ENCODE assay signal across 27 mouse cellular contexts in the genomic region with DNA sequence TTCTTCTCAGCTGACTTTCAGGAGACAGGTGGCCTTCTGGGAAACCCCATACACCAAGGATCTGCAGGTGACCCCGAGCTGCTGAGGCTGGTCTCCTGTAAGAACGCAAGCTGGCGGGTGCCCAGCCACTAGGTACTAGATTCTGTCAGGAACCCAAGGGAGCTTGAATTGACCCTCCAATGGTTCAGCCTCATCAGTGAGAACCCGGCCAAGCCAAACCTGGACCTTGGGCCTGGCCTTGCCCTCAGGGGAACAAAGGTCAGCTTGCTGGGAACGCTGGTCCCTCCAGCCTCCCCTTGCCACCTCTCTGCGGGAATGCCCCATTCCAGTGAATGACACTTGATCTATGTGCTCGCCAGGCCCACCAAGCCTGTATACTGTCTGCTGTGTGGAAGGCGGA. TPM values are rescaled to one million over a fixed set of nuclear protein-coding genes. Genes with fewer than 3 reads are reported as not detected.
DNase-seq lines count a peak whose midpoint lies in the region; ATAC-seq lines count a peak whose summit lies in the region.
"Had no signal": no experiment of that assay in that cellular context is flagged by ENCODE, and none has a peak within 500 bp of the region (broad histone marks: within the 10 kb centered on the region; RNA-seq: fewer than 3 reads in every experiment).

No protein-coding gene starts in this region.

- H3K27ac ChIP-seq in liver, embryonic 16.5 days (ENCODE audit: low read length), result no peak overlapping the region
- H3K27ac ChIP-seq in liver, embryonic 12.5 days, result no peak overlapping the region
- H3K27ac ChIP-seq: embryonic facial prominence, embryonic 12.5 days; embryonic facial prominence, embryonic 15.5 days; heart, embryonic 15.5 days; hindbrain, embryonic 13.5 days had no signal

- WGBS in liver, embryonic 16.5 days (ENCODE audit: insufficient replicate concordance), result 61% methylated on average over 8 of the region's 8 CpGs
- 63% methylated on average over 8 of the region's 8 CpGs for WGBS in liver, embryonic 12.5 days (ENCODE audit: insufficient replicate concordance)

- no peak overlapping the region for H3K9ac ChIP-seq in liver, embryonic 16.5 days (ENCODE audit: low read depth, low read length)
- no peak overlapping the region for H3K9ac ChIP-seq in liver, embryonic 12.5 days
- H3K9ac ChIP-seq: embryonic facial prominence, embryonic 12.5 days; embryonic facial prominence, embryonic 15.5 days; forebrain, postnatal 0 days; heart, embryonic 12.5 days; heart, embryonic 15.5 days; hindbrain, embryonic 13.5 days had no signal

- H3K9me3 ChIP-seq in liver, embryonic 16.5 days (replicated peaks; ENCODE audit: control insufficient read depth, low read length), result no peaks in the 10 kb centered on the region
- H3K9me3 ChIP-seq in liver, embryonic 12.5 days (replicated peaks), result no peaks in the 10 kb centered on the region
- H3K9me3 ChIP-seq: embryonic facial prominence, embryonic 12.5 days; embryonic facial prominence, embryonic 15.5 days; heart, embryonic 12.5 days; heart, embryonic 15.5 days; hindbrain, embryonic 10.5 days; hindbrain, embryonic 13.5 days had no signal

- peak; percentile 65 for DNase-seq in kidney, adult 18-20 months
- no peak for DNase-seq in kidney, postnatal 10 days
- DNase-seq in kidney, adult 9 months, result peak; percentile 85
- DNase-seq in kidney, postnatal 4 days, result no peak
- peak; percentile 76 to 80 for DNase-seq in kidney, postnatal 36 days
- no peak for DNase-seq in frontal cortex, adult 2 months (ENCODE audit: extremely low spot score in 1 of 2, low spot score in 1 of 2)
- DNase-seq: adrenal gland, postnatal 14 days; cerebellum, adult 11 months; cerebellum, adult 2 months; cerebellum, adult 9-11 months; cerebellum, postnatal 25 days; forebrain, postnatal 0 days; gastrocnemius, postnatal 25 days; heart, adult 18-20 months; heart, postnatal 10 days; heart, postnatal 36 days had no signal

- H3K4me3 ChIP-seq in liver, embryonic 16.5 days (ENCODE audit: low read depth, low read length), result no peak overlapping the region
- no peak overlapping the region for H3K4me3 ChIP-seq in liver, embryonic 12.5 days
- H3K4me3 ChIP-seq: embryonic facial prominence, embryonic 12.5 days; embryonic facial prominence, embryonic 15.5 days; heart, embryonic 12.5 days; heart, embryonic 15.5 days; hindbrain, embryonic 10.5 days; hindbrain, embryonic 13.5 days had no signal

- H3K36me3 ChIP-seq in liver, embryonic 16.5 days (ENCODE audit: control insufficient read depth, insufficient read depth), result no peaks in the 10 kb centered on the region
- H3K36me3 ChIP-seq in liver, embryonic 12.5 days, result no peaks in the 10 kb centered on the region
- H3K36me3 ChIP-seq: embryonic facial prominence, embryonic 15.5 days; heart, embryonic 15.5 days had no signal

- peak; percentile 13; the same call in 1 of the 2 replicates for ATAC-seq in liver, embryonic 16.5 days (ENCODE audit: low read depth)
- ATAC-seq in liver, embryonic 12.5 days, result no peak
- ATAC-seq: activated CD4-positive, CD25-positive, alpha-beta regulatory T cell, adult 4 months; CD4-positive, CD25-positive, alpha-beta regulatory T cell, adult 4 months; forebrain, embryonic 14.5 days; forebrain, postnatal 0 days had no signal

- no peaks in the 10 kb centered on the region for H3K4me1 ChIP-seq in liver, embryonic 16.5 days (ENCODE audit: control insufficient read depth, low read depth, low read length)
- peaks cover 10% of the 10 kb centered on the region; the same call in 1 of the 2 replicates for H3K4me1 ChIP-seq in liver, embryonic 12.5 days
- H3K4me1 ChIP-seq: embryonic facial prominence, embryonic 15.5 days had no signal

- no peak overlapping the region for H3K4me2 ChIP-seq in liver, embryonic 16.5 days (ENCODE audit: low read depth, low read length)
- no peak overlapping the region for H3K4me2 ChIP-seq in liver, embryonic 12.5 days
- H3K4me2 ChIP-seq: embryonic facial prominence, embryonic 12.5 days; embryonic facial prominence, embryonic 15.5 days; heart, embryonic 12.5 days; heart, embryonic 15.5 days; hindbrain, embryonic 13.5 days had no signal

- H3K27me3 ChIP-seq in liver, embryonic 16.5 days (ENCODE audit: control insufficient read depth, insufficient read depth, low read depth, low read length), result no peaks in the 10 kb centered on the region
- no peaks in the 10 kb centered on the region for H3K27me3 ChIP-seq in liver, embryonic 12.5 days (replicated peaks)
- H3K27me3 ChIP-seq: embryonic facial prominence, embryonic 12.5 days; embryonic facial prominence, embryonic 15.5 days; heart, embryonic 12.5 days; heart, embryonic 15.5 days; hindbrain, embryonic 13.5 days had no signal

RNA-seq across cellular contexts. Expression of gene Slc29a3, which starts 19.1 kb away (rescaled TPM):
- 3.4 and 4.4 TPM in 2 replicates for polyA plus RNA-seq in liver, embryonic 16.5 days (2015; fragmentation: Nextera tagmentation; extraction: Ambion mirVana)
- polyA plus RNA-seq in liver, embryonic 12.5 days (2016; fragmentation: Nextera tagmentation; extraction: Ambion mirVana), result 3.6 and 4.2 TPM in 2 replicates
- 7.5 and 8.0 TPM in 2 replicates for polyA plus RNA-seq in frontal cortex, adult 2 months (2012; rRNA removed)

RNA-seq across cellular contexts. Expression of gene Cdh23, which starts 37.2 kb away (rescaled TPM):
- 0.27 and 0.65 TPM in 2 replicates for polyA plus RNA-seq in liver, embryonic 16.5 days (2015; fragmentation: Nextera tagmentation; extraction: Ambion mirVana)
- 0.19 and 0.23 TPM in 2 replicates for polyA plus RNA-seq in liver, embryonic 12.5 days (2016; fragmentation: Nextera tagmentation; extraction: Ambion mirVana)
- polyA plus RNA-seq in frontal cortex, adult 2 months (2012; rRNA removed), result 4.6 and 5.4 TPM in 2 replicates

Comparison
In these comparisons a context has a peak if more than half of its experiments do, and no peak if none do; other contexts are left out.
1. DNase-seq: peak in kidney, adult 18-20 months (single experiment), kidney, adult 9 months (single experiment) and kidney, postnatal 36 days (2 of 2); none in kidney, postnatal 10 days (single experiment), kidney, postnatal 4 days (0 of 2) and frontal cortex, adult 2 months (0 of 2).